Mouse (Mus musculus): ENCODE results near the gene Lage3.

DNA sequence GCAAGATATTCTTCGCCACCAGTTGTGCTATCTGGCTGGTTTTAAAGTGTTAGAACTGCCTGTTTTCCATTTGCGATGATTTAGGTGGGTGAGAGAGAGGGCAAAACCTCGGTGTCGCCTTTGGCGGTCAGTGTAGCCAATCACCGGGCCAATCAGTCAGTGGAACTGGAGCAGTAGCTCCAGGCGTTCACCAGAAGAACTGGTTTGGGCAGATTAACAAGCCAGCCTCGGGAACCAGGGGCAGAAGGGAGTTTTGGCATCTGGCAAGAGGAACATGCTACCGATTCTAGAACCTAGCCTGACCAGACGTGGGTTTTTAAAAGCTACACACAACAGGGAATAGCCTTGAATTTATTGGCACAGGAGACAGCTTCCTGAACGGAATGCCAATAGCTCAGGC, 5.8 kb upstream of the Lage3 start:
- TF ChIP-seq CTCF (IDR thresholded peaks at IDR 0.05; ENCODE audit: low read depth, low read length): no peak
- TF ChIP-seq EP300 (IDR thresholded peaks at IDR 0.05; ENCODE audit: insufficient read depth, low read depth, low read length): no peak
